Mouse (Mus musculus) liver, postnatal 0 days (tissue): Measurements from ENCODE around the gene Zfp280c.

Source experiments
- CTCF ChIP-seq: sonication (generic); IDR thresholded peaks from 2 replicates; pipeline ENCODE4 v1.5.1; 2016; ENCODE audit warnings: antibody characterized with exemption, low read depth
- EP300 ChIP-seq: IDR thresholded peaks from 2 replicates; pipeline ENCODE4 v1.6.1; 2016; ENCODE audit warnings: antibody characterized with exemption, low read depth, mild to moderate bottlenecking

GRCm38 (mm10) chrX:48518211-48518807 lies 76.0 kb downstream of the Zfp280c start:
- TF ChIP-seq CTCF (no peak), EP300 (no peak)
